Mouse (Mus musculus) thymus, postnatal 14 days (tissue): ENCODE data around the gene 9430007A20Rik.
"Not testable (repeated sequence)": the region's sequence is repeated elsewhere in the genome, so short reads cannot be mapped to it uniquely, and the experiment has no call there.

Source experiments
- DNase-seq: peaks from one replicate; pipeline ENCODE4 v3.0.0; 2021

9430007A20Rik gene

GRCm38 (mm10) chr4:144519522-144519921, at the start of gene 9430007A20Rik:
Gene 9430007A20Rik, plus strand, starts transcription at chr4:144519822.
- DNase-seq, result no peak

GRCm38 (mm10) chr4:144493331-144493730, 26.3 kb upstream of the 9430007A20Rik start:
- DNase-seq, result no peak

GRCm38 (mm10) chr4:144506518-144506917, 13.1 kb upstream of the 9430007A20Rik start:
- no peak for DNase-seq

DNA sequence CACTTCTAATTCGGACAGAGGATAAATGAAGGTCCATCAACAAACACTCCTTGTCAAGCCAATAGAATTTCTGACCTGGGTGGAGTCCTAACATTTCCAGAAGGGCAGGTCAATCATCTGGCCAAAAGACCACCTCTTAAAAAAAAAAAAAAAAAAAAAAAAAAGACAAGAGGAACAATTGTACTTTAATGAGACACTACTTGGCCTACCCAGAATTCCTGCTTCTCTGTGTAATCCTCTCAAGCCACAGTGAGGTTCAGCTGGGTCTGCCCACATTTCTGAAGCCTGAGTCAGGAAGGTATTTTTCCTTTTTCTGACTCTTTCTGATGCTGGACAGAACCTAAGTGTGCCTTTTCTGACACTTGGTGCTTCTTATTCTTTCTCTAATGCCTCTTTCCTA, 25.1 kb downstream of the 9430007A20Rik start:
- no peak for DNase-seq

DNA sequence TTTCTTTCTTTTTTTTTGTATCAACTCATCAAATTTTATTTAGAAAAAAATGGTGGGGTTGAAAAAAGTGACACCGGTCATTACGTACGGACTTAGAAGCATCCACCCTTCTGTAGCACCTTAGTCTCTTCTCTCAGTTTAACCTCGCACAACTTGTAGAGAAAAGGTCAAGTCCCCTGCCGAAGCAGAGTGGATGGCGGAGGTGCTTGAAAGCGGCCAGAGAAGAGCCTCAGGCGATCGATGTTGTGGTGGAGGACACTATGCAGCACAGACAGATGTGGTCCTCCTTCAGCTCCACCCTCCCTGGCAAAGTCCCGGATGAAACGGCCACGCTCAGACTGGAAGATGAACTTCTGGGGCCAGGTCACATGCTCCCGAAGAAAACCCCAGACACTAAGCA, 25.7 kb downstream of the 9430007A20Rik start:
- DNase-seq, result not testable (repeated sequence)

DNA sequence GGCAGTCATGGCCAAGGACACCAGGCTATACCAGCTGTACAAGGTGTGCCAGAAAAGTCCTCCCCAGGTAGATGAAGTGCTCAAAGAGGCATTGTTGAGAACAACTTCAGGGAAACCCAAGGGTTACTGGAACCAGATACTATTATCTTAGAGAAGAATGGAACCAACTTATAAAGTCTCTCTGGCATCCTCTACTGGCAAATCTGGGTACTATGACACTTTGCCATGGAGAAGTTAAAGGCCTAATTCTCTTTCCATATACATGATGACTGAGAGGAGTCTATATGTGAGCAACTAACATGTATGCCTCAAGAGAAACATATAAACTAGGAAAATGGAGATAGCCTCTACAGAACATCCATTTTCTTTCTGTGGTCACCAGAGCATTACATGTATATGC, 31.5 kb downstream of the 9430007A20Rik start:
- DNase-seq, result no peak

- DNase-seq, result no peak
Measured at GRCm38 (mm10) chr4:144559792-144560191, 40.2 kb downstream of the 9430007A20Rik start.

- no peak for DNase-seq
Measured at GRCm38 (mm10) chr4:144561205-144561604, 41.6 kb downstream of the 9430007A20Rik start.

DNA sequence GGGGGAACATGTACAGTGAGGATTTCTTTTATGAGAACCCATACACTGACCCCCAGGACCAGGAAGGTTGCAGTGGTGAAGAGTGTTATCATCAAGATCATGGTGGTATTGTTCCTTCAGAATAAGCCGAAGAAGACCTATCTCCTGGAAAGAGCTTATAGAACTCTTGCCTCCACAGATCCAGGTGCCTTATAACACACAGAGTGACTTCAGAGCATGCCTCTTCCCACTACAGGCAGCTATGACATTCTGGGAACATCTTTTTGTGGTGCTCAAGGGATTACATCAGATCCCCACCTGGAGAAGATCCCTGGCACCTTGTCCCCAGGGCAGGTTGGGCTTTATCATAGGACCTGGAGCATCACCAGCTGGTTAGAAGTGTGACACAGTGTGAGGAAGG, 45.4 kb downstream of the 9430007A20Rik start, which contains the start of gene Gm13124:
Gene Gm13124 (minus strand): TSS at position 101 of the 400 bp plus-strand sequence.
- DNase-seq, result no peak

DNA sequence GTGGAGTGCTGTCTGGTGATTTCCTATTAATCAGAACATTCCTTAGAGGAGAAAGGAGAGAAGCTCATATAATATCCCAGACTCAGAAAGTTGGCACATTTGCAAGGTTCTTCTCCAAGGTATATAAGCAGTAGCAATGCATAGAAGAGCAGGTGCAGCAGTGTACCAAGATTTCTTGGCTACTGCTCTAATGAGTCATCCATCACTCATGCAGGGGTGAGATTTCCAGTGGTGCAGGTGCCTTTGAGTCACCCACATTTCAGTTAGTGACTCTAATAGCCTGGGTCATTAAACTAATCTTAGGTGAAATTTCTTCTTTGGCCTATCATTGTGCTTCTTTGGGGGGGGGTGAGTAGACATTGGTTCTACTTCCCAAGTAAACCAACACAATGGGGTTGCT, 48.1 kb downstream of the 9430007A20Rik start:
- DNase-seq, result no peak
